Mouse (Mus musculus): ENCODE results near the gene Glb1l.

Gene Glb1l

GRCm38 (mm10) chr1:75192452-75192851, 18.2 kb downstream of the Glb1l start:
- DNase-seq (ENCODE audit: low spot score) = peak; percentile 49

GRCm38 (mm10) chr1:75191622-75192402, 18.8 kb downstream of the Glb1l start, which contains the start of the genes Ankzf1 and Atg9a:
Gene Ankzf1, plus strand, starts transcription at chr1:75192151.
Gene Atg9a, minus strand, starts transcription at chr1:75192196.
- peak; percentile 99 for DNase-seq (ENCODE audit: low spot score)

- DNase-seq (ENCODE audit: low spot score) = no peak
Measured at GRCm38 (mm10) chr1:75191258-75191621, 19.4 kb downstream of the Glb1l start.

DNA sequence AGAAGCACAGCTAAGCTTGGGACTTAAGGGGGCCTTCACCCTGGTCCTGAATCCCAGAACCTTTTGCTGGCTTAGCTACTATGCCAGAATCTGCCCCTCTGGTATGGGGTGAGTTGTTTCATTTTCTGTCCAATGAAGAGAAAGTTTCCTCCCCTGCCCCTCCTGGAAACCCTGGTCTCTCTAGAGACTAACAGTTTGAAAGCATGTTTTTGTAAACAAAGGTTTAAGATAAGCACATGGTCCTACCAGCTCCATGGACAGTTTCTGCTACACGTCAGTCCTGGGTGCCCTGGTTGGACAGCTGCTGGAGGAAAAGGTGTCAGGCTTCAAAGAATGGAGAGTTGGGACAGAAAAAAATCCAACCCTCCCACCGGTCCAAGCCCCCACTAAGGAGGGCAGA, 20.0 kb downstream of the Glb1l start:
- no peak for DNase-seq (ENCODE audit: low spot score)

- DNase-seq (ENCODE audit: low spot score) = no peak
Measured at GRCm38 (mm10) chr1:75187914-75188483, 22.6 kb downstream of the Glb1l start.

- no peak for DNase-seq (ENCODE audit: low spot score)
Measured at GRCm38 (mm10) chr1:75187126-75187525, 23.5 kb downstream of the Glb1l start.

- no peak for DNase-seq (ENCODE audit: low spot score)
Measured at GRCm38 (mm10) chr1:75185495-75185894, 25.1 kb downstream of the Glb1l start.

DNA sequence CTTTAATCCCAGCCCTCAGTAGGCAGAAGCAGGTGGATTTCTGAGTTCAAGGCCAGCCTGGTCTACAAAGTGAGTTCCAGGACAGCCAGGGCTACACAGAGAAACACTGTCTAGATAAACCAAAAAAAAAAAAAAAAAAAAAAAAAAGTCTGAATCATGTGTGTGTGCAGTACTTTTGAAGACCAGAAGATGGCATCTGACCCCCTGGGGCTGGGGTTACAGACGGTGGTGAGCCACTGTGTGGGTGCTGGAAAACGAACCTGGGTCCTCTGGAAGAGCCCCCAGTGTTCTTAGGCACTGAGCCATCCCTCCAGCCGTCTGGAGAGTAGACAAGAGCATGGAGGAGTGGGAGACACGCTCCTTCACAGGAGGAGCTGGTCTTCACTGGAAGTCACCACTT, 28.5 kb downstream of the Glb1l start:
- no peak for DNase-seq (ENCODE audit: low spot score)

- DNase-seq (ENCODE audit: low spot score) = no peak
Measured at GRCm38 (mm10) chr1:75181377-75181870, 29.2 kb downstream of the Glb1l start.

DNA sequence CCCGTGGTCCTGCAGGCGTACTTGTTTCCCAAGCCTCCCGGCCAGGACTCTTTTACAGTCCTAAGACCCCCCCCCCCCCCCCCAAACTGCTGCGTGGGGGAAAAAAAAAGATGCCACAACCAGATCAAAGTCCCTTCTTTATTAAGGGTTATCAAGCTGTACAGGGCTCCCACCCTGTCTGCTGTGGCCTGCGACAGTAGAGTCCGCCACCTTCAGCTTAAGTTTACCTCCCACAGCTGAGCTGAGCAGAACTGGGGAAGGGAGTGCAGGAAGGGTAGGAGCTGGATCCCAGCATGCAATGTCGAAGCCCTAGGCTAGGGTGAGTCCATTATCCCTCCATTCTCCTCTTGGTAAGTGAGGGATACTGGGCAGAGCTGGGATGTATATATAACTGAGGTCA, 29.9 kb downstream of the Glb1l start:
- no peak for DNase-seq (ENCODE audit: low spot score)

- DNase-seq (ENCODE audit: low spot score) = peak; percentile 97
Measured at GRCm38 (mm10) chr1:75180105-75180590, 30.5 kb downstream of the Glb1l start, which contains the start of gene Abcb6. Gene Abcb6, minus strand, starts transcription at chr1:75180392.

DNA sequence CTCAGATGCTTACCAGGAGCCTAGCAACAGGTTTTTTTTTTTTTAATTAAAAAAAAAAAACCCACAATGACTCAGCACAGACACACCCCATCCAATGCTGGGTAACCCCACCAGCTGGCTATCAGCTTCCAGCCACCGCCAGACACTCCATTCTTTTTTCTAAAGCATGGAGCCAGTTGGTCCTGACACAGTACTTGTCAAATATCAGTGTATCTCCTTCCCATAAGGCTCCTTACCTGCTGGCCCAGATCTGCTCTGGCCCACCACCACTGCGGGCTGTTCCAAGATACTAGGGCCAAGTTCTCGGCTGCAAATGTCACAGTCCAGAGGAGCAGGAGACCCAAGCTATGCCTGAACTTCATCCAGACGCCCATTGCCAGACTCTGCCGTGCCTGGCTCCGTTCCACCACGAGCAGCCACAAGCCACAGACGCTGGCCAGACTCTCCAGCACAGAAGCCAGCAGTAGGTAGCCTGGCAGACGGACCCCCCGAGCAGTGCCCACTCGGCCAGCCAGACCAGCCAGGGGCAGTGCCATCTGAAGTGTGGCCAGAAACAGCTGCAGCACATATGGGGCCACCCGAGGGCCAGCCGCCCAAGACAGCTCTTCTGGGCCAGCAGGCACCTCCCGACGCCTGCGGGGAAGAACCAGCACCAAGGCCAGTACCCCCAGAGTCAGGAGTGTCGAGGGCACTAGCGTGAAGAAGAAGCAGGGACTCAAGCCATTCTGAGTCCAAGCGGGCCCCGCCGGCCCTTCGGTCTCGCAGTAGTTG, 31.1 kb downstream of the Glb1l start:
- DNase-seq (ENCODE audit: low spot score) = peak; percentile 22

DNA sequence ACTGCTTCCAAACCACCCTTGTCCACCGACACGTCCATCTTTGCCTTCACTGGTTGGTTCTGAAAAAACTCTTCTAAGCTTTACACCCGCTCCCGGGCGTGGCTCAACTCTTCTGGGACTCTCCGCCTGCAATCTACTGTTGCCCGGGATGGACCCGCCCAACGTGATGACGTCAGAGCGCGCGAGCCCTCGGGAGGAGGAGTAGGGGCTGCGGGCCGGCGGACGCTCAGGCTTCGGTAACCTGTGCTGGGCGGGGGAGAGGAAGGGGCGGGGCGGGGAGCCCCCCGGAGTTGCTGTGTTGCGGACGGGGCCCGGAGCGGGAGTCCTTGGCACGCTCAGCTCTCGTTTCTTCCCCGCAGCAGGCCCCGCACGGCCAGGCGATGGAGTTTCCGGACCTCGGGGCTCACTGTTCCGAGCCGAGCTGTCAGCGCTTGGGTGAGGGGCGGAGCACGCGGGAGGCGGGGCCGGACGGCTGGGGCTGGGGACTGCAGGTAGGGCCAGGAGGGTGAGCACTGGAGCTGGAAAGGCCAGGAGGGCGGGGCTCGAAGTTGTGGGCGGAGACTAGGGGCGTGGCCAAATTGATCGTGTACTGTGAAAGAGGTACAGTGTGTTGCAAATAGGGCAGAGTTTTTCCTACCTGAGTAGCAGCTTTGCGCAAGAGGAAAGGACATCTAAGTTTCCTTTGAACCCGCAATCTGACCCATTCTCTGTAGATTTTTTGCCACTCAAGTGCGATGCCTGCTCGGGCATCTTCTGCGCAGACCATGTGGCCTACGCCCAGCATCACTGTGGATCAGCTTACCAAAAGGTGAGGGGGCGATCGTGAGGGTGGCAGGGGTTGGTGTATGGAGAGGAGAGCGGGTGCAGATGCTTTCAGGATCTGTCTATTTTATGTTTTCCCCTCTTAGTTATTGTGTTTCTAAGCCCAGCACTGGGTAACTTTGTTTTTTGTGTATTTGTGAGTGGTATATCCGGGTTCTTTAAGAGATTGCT, 41.8 kb downstream of the Glb1l start, which contains the start of gene Zfand2b:
Gene Zfand2b, plus strand, starts transcription at position 175 of the 993 bp plus-strand sequence.
- peak; percentile 96 for DNase-seq (ENCODE audit: low spot score)

DNA sequence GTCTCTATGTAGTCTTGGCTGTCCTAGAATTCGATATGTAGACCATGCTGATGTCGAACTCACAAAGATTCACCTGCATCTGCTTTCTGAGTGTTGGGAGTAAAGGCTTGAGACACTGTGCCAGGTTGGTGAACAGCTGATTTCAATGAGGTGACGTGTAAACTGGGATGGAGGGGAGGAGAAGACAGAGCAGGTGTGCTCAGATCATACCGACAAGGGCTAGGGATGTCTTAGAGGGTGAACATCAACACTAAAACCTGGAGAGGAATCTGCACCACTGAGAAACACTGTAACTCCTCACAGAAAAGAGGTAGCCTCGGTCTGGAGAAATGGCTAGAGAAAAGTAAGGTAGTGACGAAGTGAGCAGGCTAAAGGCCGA, 42.5 kb downstream of the Glb1l start:
- no peak for DNase-seq (ENCODE audit: low spot score)

DNA sequence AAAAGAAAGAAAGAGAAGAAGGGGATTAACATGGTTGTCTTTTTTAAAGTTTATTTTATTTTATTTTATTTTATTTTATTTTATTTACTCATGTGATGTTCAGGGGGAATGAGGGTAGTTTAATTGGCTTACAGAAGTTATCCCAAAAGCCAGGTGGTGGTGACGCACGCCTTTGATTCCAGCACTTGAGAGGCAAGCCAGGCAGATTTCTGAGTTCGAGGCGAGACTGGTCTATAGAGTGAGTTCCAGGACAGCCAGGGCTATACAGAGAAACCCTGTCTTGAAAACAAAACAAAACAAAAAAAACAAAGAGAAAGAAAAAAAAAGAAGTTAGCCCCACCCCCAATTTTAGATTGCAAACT, 50.4 kb downstream of the Glb1l start:
- no peak for DNase-seq (ENCODE audit: low spot score)

- no peak for DNase-seq (ENCODE audit: low spot score)
Measured at GRCm38 (mm10) chr1:75159540-75160255, 50.9 kb downstream of the Glb1l start.

DNA sequence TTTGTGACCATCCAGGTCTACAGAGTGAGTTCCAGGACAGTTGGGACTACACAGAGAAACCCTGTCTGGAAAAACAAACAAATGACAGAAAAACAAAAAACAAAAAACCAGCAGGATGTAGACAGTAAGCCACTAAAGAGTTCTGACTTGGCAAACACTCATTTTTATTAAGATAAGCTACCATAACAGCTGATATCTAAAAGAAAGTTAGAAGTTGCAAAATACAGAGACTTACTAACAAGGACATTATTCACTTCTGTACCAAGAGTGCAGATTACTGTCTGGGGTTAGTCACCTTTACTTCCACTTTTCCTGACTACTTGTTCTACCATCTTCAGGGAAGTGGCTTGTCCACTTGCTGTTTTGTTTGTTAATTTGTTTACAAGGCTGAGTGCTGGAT, 51.6 kb downstream of the Glb1l start:
- DNase-seq (ENCODE audit: low spot score) = no peak

DNA sequence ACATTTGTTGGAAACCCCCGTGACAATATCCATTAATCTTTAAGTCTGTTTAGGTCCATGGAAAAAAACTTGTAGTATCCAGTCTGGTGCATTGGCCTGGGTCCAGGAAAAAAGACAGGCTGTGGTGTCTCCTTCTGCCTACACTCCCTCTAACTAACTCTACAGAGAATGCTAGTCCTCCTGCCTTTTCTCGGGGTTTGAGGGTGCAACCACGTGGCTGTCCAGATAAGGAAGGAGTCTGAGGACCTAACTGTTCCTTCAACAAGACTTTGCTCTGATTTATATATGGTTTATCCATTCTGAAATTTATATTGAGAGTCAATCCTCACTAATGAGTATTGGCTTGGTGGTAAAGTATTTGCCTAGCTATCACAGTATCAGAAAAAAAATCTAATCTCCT, 54.8 kb downstream of the Glb1l start:
- DNase-seq (ENCODE audit: low spot score) = no peak

DNA sequence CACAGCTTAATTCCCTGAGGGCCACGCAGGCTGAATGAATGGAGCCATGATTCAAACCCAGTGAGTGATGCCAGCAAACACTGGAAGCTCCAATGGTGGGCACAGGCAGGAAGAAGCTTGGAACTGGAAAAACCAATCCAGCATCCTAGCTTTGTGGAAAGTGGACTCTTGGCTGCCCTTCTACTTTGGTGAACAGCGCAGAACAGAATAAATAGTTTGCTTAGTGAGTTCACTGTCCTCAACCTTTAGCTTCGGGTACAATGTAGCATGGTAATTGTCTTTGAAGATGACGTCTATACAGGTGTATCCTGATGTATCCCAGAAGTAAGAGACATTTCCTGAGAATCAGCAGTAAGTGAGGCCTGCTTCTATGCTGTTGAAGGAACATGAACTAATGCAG, 61.9 kb downstream of the Glb1l start:
- DNase-seq (ENCODE audit: low spot score) = no peak

Measured in embryo, embryonic 10.5 days (tissue).